Mouse (Mus musculus): ENCODE data around the gene Mapk3. TPM values are rescaled to one million over a fixed set of nuclear protein-coding genes. Genes with fewer than 3 reads are reported as not detected.
A peak's percentile ranks its signal among the peaks of the same experiment; 100 is the strongest.

Mapk3 gene
- polyA plus RNA-seq, 1 experiment from 2014 or later: 80.7 TPM

GRCm38 (mm10) chr7:126791851-126792720 is 32.7 kb downstream of the Mapk3 start, which contains the start of gene Ppp4c:
Ppp4c (minus strand) TSS chr7:126792496.
- Histone ChIP-seq H3K4me2 (replicated peaks) (peak within 1 kb of the TSS; percentile 90), H3K36me3 (peaks cover 62% of the 10 kb centered on the region), H3K27ac (peak within 1 kb of the TSS; percentile 94), H3K4me3 (replicated peaks) (peak within 1 kb of the TSS; percentile 76), H3K9me3 (no peaks in the 10 kb centered on the region), H3K27me3 (no peaks in the 10 kb centered on the region), H3K4me1 (replicated peaks) (peaks cover 38% of the 10 kb centered on the region), H3K9ac (replicated peaks) (peak within 1 kb of the TSS; percentile 86)
- peak; percentile 96 for ATAC-seq
- WGBS: under 1% methylated on average over 78 of the region's 83 CpGs

GRCm38 (mm10) chr7:126792721-126793443 is 33.5 kb downstream of the Mapk3 start:
- Histone ChIP-seq H3K27me3 (no peaks in the 10 kb centered on the region), H3K4me1 (replicated peaks) (peaks cover 46% of the 10 kb centered on the region), H3K9me3 (no peaks in the 10 kb centered on the region), H3K27ac (peak overlapping the region; percentile 94), H3K9ac (replicated peaks) (peak overlapping the region; percentile 66), H3K4me2 (replicated peaks) (peak overlapping the region; percentile 90), H3K36me3 (peaks cover 54% of the 10 kb centered on the region), H3K4me3 (replicated peaks) (peak overlapping the region; percentile 76)
- ATAC-seq: no peak; the same call in 1 of the 2 replicates
- 31% methylated on average over 11 of the region's 11 CpGs for WGBS

- Histone ChIP-seq H3K4me1 (replicated peaks) (peaks cover 52% of the 10 kb centered on the region), H3K36me3 (peaks cover 46% of the 10 kb centered on the region), H3K27ac (no peak overlapping the region), H3K4me2 (replicated peaks) (peak overlapping the region; percentile 90; the same call in 1 of the 2 replicates), H3K9me3 (no peaks in the 10 kb centered on the region), H3K4me3 (replicated peaks) (0 out of 2 replicates have a peak overlapping the region, but pooled peaks have one; percentile 76), H3K9ac (replicated peaks) (no peak overlapping the region), H3K27me3 (no peaks in the 10 kb centered on the region)
- ATAC-seq: no peak
- 76% methylated on average over 4 of the region's 4 CpGs for WGBS
These were observed 34.3 kb downstream of the Mapk3 start for GRCm38 (mm10) chr7:126793456-126794270.

GRCm38 (mm10) chr7:126794271-126794605 is 34.8 kb downstream of the Mapk3 start:
- no peak overlapping the region for H3K9ac ChIP-seq (replicated peaks)
- H3K4me2 ChIP-seq (replicated peaks): no peak overlapping the region
- no peak overlapping the region for H3K27ac ChIP-seq
- 81% methylated on average over 4 of the region's 4 CpGs for WGBS
- no peaks in the 10 kb centered on the region for H3K9me3 ChIP-seq
- peaks cover 40% of the 10 kb centered on the region for H3K36me3 ChIP-seq
- no peak for ATAC-seq
- no peaks in the 10 kb centered on the region for H3K27me3 ChIP-seq
- peaks cover 52% of the 10 kb centered on the region for H3K4me1 ChIP-seq (replicated peaks)
- H3K4me3 ChIP-seq (replicated peaks): no peak overlapping the region

GRCm38 (mm10) chr7:126795387-126796317 is 36.3 kb downstream of the Mapk3 start:
- no peak overlapping the region for H3K4me3 ChIP-seq (replicated peaks)
- H3K27me3 ChIP-seq: no peaks in the 10 kb centered on the region
- H3K9me3 ChIP-seq: no peaks in the 10 kb centered on the region
- H3K4me2 ChIP-seq (replicated peaks): 0 out of 2 replicates have a peak overlapping the region, but pooled peaks have one; percentile 82
- ATAC-seq: no peak
- H3K9ac ChIP-seq (replicated peaks): no peak overlapping the region
- H3K36me3 ChIP-seq: peaks cover 29% of the 10 kb centered on the region
- H3K27ac ChIP-seq: no peak overlapping the region
- 81% methylated on average over 16 of the region's 16 CpGs for WGBS
- peaks cover 52% of the 10 kb centered on the region for H3K4me1 ChIP-seq (replicated peaks)

GRCm38 (mm10) chr7:126796350-126796932 is 37.0 kb downstream of the Mapk3 start:
- H3K27me3 ChIP-seq: no peaks in the 10 kb centered on the region
- H3K9ac ChIP-seq (replicated peaks): 0 out of 2 replicates have a peak overlapping the region, but pooled peaks have one; percentile 3
- peaks cover 47% of the 10 kb centered on the region for H3K4me1 ChIP-seq (replicated peaks)
- no peaks in the 10 kb centered on the region for H3K9me3 ChIP-seq
- H3K4me2 ChIP-seq (replicated peaks): peak overlapping the region; percentile 82; the same call in 1 of the 2 replicates
- H3K27ac ChIP-seq: no peak overlapping the region
- 74% methylated on average over 8 of the region's 8 CpGs for whole genome bisulfite sequencing
- no peak overlapping the region for H3K4me3 ChIP-seq (replicated peaks)
- peaks cover 29% of the 10 kb centered on the region for H3K36me3 ChIP-seq
- no peak for ATAC-seq

GRCm38 (mm10) chr7:126797411-126798126 is 38.2 kb downstream of the Mapk3 start, which contains the start of gene Fam57b:
Fam57b (plus strand) TSS chr7:126797668.
- peak within 1 kb of the TSS; percentile 89 for H3K9ac ChIP-seq (replicated peaks)
- no peak for ATAC-seq
- WGBS: 28% methylated on average over 21 of the region's 21 CpGs

GRCm38 (mm10) chr7:126798127-126799049 is 39.0 kb downstream of the Mapk3 start:
- ATAC-seq: no peak
- peak overlapping the region; percentile 91 for H3K27ac ChIP-seq
- peaks cover 34% of the 10 kb centered on the region for H3K36me3 ChIP-seq
- under 1% methylated on average over 40 of the region's 40 CpGs for WGBS
- peaks cover 36% of the 10 kb centered on the region for H3K4me1 ChIP-seq (replicated peaks)
- peak overlapping the region; percentile 84 for H3K4me3 ChIP-seq (replicated peaks)
- no peaks in the 10 kb centered on the region for H3K9me3 ChIP-seq
- peak overlapping the region; percentile 82 for H3K4me2 ChIP-seq (replicated peaks)
- peak overlapping the region; percentile 89 for H3K9ac ChIP-seq (replicated peaks)
- H3K27me3 ChIP-seq: no peaks in the 10 kb centered on the region

More at GRCm38 (mm10) chr7:126797411-126798126, 38.2 kb downstream of the Mapk3 start, which contains the start of gene Fam57b:
- H3K27me3 ChIP-seq: no peaks in the 10 kb centered on the region
- peak within 1 kb of the TSS; percentile 84 for H3K4me3 ChIP-seq (replicated peaks)
- peak within 1 kb of the TSS; percentile 91 for H3K27ac ChIP-seq
- no peaks in the 10 kb centered on the region for H3K9me3 ChIP-seq
- peaks cover 32% of the 10 kb centered on the region for H3K36me3 ChIP-seq
- H3K4me2 ChIP-seq (replicated peaks): peak within 1 kb of the TSS; percentile 82
- H3K4me1 ChIP-seq (replicated peaks): peaks cover 43% of the 10 kb centered on the region

- Histone ChIP-seq H3K9ac (replicated peaks) (peak overlapping the region; percentile 89), H3K4me2 (replicated peaks) (peak overlapping the region; percentile 82), H3K36me3 (peaks cover 38% of the 10 kb centered on the region), H3K27me3 (no peaks in the 10 kb centered on the region), H3K4me3 (replicated peaks) (peak overlapping the region; percentile 84), H3K4me1 (replicated peaks) (peaks cover 36% of the 10 kb centered on the region), H3K27ac (peak overlapping the region; percentile 91), H3K9me3 (no peaks in the 10 kb centered on the region)
- under 1% methylated on average over 30 of the region's 36 CpGs for WGBS
- peak; percentile 96 for ATAC-seq
These were observed 39.7 kb downstream of the Mapk3 start for GRCm38 (mm10) chr7:126799050-126799467.
